Mouse (Mus musculus) liver, postnatal 0 days (tissue): Measurements from ENCODE around the gene Dpep3. TPM values are rescaled to one million over a fixed set of nuclear protein-coding genes. Genes with fewer than 3 reads are reported as not detected.
"Not testable (repeated sequence)": the region's sequence is repeated elsewhere in the genome, so short reads cannot be mapped to it uniquely, and the experiment has no call there.

Experiments
- ATAC-seq: fragments of 200-750 bp; cut with Nextera tagmentation; 2 replicates; pipeline ENCODE4 v1.8.0; 2017; ENCODE audit warnings: mild to moderate bottlenecking, moderate library complexity
- DNase-seq: peaks from one replicate; pipeline ENCODE4 v3.0.0-alpha.2; 2016
- H3K27ac ChIP-seq: fragments of 300-500 bp; sonication (generic); 2 replicates; pipeline ENCODE4 v1.5.1; 2014; ENCODE audit warnings: antibody characterized with exemption, moderate library complexity, mild to moderate bottlenecking, low read depth
- H3K27me3 ChIP-seq: fragments of 300-500 bp; sonication (generic); 2 replicates; pipeline ENCODE4 v1.6.1; 2014; ENCODE audit warnings: low read length, control low read depth, mixed read lengths; ENCODE audit not compliant: insufficient read depth
- H3K36me3 ChIP-seq: fragments of 300-500 bp; sonication (generic); replicated peaks from 2 replicates; pipeline ENCODE4 v1.6.1; 2014; ENCODE audit warnings: mild to moderate bottlenecking, control low read depth, low read length, moderate library complexity, mixed read lengths; ENCODE audit not compliant: insufficient read depth
- H3K4me1 ChIP-seq: fragments of 300-500 bp; sonication (generic); 2 replicates; pipeline ENCODE4 v1.6.1; 2014; ENCODE audit warnings: antibody characterized with exemption, mild to moderate bottlenecking, control low read depth; ENCODE audit not compliant: insufficient read depth
- H3K4me2 ChIP-seq: fragments of 300-500 bp; sonication (generic); 2 replicates; pipeline ENCODE4 v1.6.1; 2014; ENCODE audit warnings: low read depth, mild to moderate bottlenecking, low read length, moderate library complexity, mixed read lengths
- H3K4me3 ChIP-seq: fragments of 300-500 bp; sonication (generic); 2 replicates; pipeline ENCODE4 v1.5.1; 2014; ENCODE audit warnings: low read depth, low read length
- H3K9ac ChIP-seq: fragments of 300-500 bp; sonication (generic); replicated peaks from 2 replicates; pipeline ENCODE4 v1.6.1; 2014; ENCODE audit warnings: mild to moderate bottlenecking, moderate library complexity
- H3K9me3 ChIP-seq: fragments of 300-500 bp; sonication (generic); 2 replicates; pipeline ENCODE4 v1.6.1; 2016; ENCODE audit warnings: mild to moderate bottlenecking, control low read depth, low read length, mixed read lengths
- CTCF ChIP-seq: sonication (generic); IDR thresholded peaks from 2 replicates; pipeline ENCODE4 v1.5.1; 2016; ENCODE audit warnings: antibody characterized with exemption, low read depth
- EP300 ChIP-seq: IDR thresholded peaks from 2 replicates; pipeline ENCODE4 v1.6.1; 2016; ENCODE audit warnings: antibody characterized with exemption, low read depth, mild to moderate bottlenecking
- WGBS: fragments of 180-500 bp; shearing (Covaris S2); extraction: QIAGEN DNeasy Blood & Tissue Kit; methylation state at CpG from one replicate; pipeline ENCODE4 v1.1.7; 2014; ENCODE audit not compliant: insufficient replicate concordance; 5-methylcytosine and 5-hydroxymethylcytosine counted together
- polyA plus RNA-seq: library from polyadenylated mRNA; unstranded; fragments of >200 nt; fragmentation: Nextera tagmentation; extraction: Ambion mirVana; gene quantifications from 2 replicates; pipeline ENCODE4 v1.2.1, GENCODE M21; 2015

The Dpep3 gene
- polyA plus RNA-seq, 1 experiment from 2014 or later: not detected

- WGBS: under 1% methylated on average over 68 of the region's 74 CpGs
- Histone ChIP-seq H3K36me3 (no peaks in the 10 kb centered on the region), H3K9me3 (no peaks in the 10 kb centered on the region), H3K4me3 (peak overlapping the region; percentile 72), H3K27ac (peak overlapping the region; percentile 82), H3K4me2 (peak overlapping the region; percentile 94), H3K27me3 (no peaks in the 10 kb centered on the region), H3K4me1 (peaks cover 18% of the 10 kb centered on the region), H3K9ac (peak overlapping the region; percentile 80)
- peak; percentile 94 for DNase-seq
- TF ChIP-seq CTCF (no peak; the same call in 1 of the 2 replicates), EP300 (peak; percentile 37; the same call in 1 of the 2 replicates)
- ATAC-seq: peak; percentile 92
These were observed 31.8 kb upstream of the Dpep3 start for GRCm38 (mm10) chr8:106010748-106011642.

- 65% methylated on average over 3 of the region's 3 CpGs for WGBS
- not testable (repeated sequence) for H3K9me3 ChIP-seq, H3K27ac ChIP-seq, H3K9ac ChIP-seq, H3K4me2 ChIP-seq, DNase-seq, ATAC-seq, H3K4me3 ChIP-seq, H3K27me3 ChIP-seq, H3K36me3 ChIP-seq
- H3K4me1 ChIP-seq: peaks cover 18% of the 10 kb centered on the region
- peak; percentile 46 for TF ChIP-seq CTCF
These were observed 28.7 kb upstream of the Dpep3 start for GRCm38 (mm10) chr8:106007891-106008290.

GRCm38 (mm10) chr8:106007135-106007534, 27.9 kb upstream of the Dpep3 start:
- TF ChIP-seq CTCF (no peak), EP300 (peak; percentile 91)
- peak; percentile 35 for ATAC-seq

GRCm38 (mm10) chr8:106006413-106006812, 27.2 kb upstream of the Dpep3 start:
- no peak overlapping the region for H3K4me3 ChIP-seq
- WGBS: 81% methylated on average over 4 of the region's 4 CpGs
- H3K9ac ChIP-seq: no peak overlapping the region
- H3K27ac ChIP-seq: no peak overlapping the region
- TF ChIP-seq EP300 (no peak), CTCF (peak; percentile 55)
- H3K4me2 ChIP-seq: no peak overlapping the region
- no peaks in the 10 kb centered on the region for H3K9me3 ChIP-seq
- DNase-seq: no peak
- H3K27me3 ChIP-seq: no peaks in the 10 kb centered on the region
- no peaks in the 10 kb centered on the region for H3K36me3 ChIP-seq
- H3K4me1 ChIP-seq: peaks cover 14% of the 10 kb centered on the region
- no peak for ATAC-seq

More at GRCm38 (mm10) chr8:106007135-106007534, 27.9 kb upstream of the Dpep3 start:
- 53% methylated on average over 3 of the region's 3 CpGs for WGBS
- peak; percentile 32 for DNase-seq
- Histone ChIP-seq H3K4me1 (peaks cover 18% of the 10 kb centered on the region), H3K9me3 (no peaks in the 10 kb centered on the region), H3K9ac (no peak overlapping the region), H3K27me3 (no peaks in the 10 kb centered on the region), H3K27ac (0 out of 2 replicates have a peak overlapping the region, but pooled peaks have one; percentile 58), H3K36me3 (no peaks in the 10 kb centered on the region), H3K4me2 (no peak overlapping the region), H3K4me3 (no peak overlapping the region)

GRCm38 (mm10) chr8:106005875-106006274, 26.6 kb upstream of the Dpep3 start, which contains the start of gene Dpep2nb:
Dpep2nb (minus strand) TSS chr8:106005975.
- Histone ChIP-seq H3K36me3 (no peaks in the 10 kb centered on the region), H3K4me1 (peaks cover 14% of the 10 kb centered on the region), H3K4me2 (no peak within 1 kb of the TSS), H3K27ac (no peak within 1 kb of the TSS), H3K4me3 (no peak within 1 kb of the TSS), H3K9ac (no peak within 1 kb of the TSS), H3K9me3 (no peaks in the 10 kb centered on the region), H3K27me3 (no peaks in the 10 kb centered on the region)
- no peak for TF ChIP-seq EP300
- TF ChIP-seq CTCF: no peak
- DNase-seq (no peak), ATAC-seq (no peak)
- WGBS: 81% methylated on average over 4 of the region's 4 CpGs

- H3K36me3 ChIP-seq: no peaks in the 10 kb centered on the region
- H3K4me2 ChIP-seq: no peak overlapping the region
- no peak overlapping the region for H3K9ac ChIP-seq
- ATAC-seq: no peak
- TF ChIP-seq EP300: no peak
- TF ChIP-seq CTCF: no peak
- no peak for DNase-seq
- H3K27me3 ChIP-seq: no peaks in the 10 kb centered on the region
- peaks cover 4% of the 10 kb centered on the region for H3K4me1 ChIP-seq
- H3K4me3 ChIP-seq: no peak overlapping the region
- WGBS: 52% methylated on average over 8 of the region's 8 CpGs
- H3K9me3 ChIP-seq: no peaks in the 10 kb centered on the region
- no peak overlapping the region for H3K27ac ChIP-seq
These were observed 25.4 kb upstream of the Dpep3 start for GRCm38 (mm10) chr8:106004538-106005207.
